Mouse (Mus musculus): ENCODE data around the gene Eif2b4. TPM values are rescaled to one million over a fixed set of nuclear protein-coding genes. Genes with fewer than 3 reads are reported as not detected.

Eif2b4 gene
- polyA plus RNA-seq, 1 experiment from 2014 or later: 65.0 TPM

DNA sequence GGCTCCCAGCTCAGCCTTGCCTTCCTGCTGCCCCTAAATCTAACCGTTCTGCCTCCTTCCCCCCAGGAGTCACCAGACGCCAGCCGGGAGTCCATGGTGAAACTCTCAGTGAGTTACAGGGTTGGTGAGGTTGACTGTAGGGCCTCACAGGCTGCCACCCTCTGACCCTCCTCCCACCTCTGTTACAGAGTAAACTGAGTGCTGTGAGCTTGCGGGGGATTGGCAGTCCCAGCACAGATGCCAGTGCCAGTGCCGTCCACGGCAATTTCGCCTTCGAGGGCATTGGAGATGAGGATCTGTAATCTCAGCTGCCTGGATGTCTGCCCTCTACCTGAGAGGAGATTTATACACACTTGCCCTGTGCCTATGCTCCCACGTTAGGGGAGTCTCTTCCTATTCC, 4.9 kb upstream of the Eif2b4 start:
- Histone ChIP-seq H3K9me3 (peaks cover 5% of the 10 kb centered on the region), H3K4me2 (no peak overlapping the region), H3K27me3 (no peaks in the 10 kb centered on the region), H3K4me3 (replicated peaks) (no peak overlapping the region), H3K9ac (no peak overlapping the region), H3K36me3 (replicated peaks) (peaks cover 69% of the 10 kb centered on the region), H3K4me1 (peaks cover 36% of the 10 kb centered on the region), H3K27ac (no peak overlapping the region)
- no peak for ATAC-seq (ENCODE audit: low FRiP score)
- 84% methylated on average over 9 of the region's 9 CpGs for WGBS

GRCm38 (mm10) chr5:31197072-31197471, 3.8 kb upstream of the Eif2b4 start:
- no peak for ATAC-seq (ENCODE audit: low FRiP score)
- Histone ChIP-seq H3K9me3 (peaks cover 5% of the 10 kb centered on the region), H3K4me3 (replicated peaks) (no peak overlapping the region), H3K9ac (no peak overlapping the region), H3K27ac (no peak overlapping the region), H3K27me3 (no peaks in the 10 kb centered on the region), H3K4me2 (no peak overlapping the region), H3K4me1 (peaks cover 33% of the 10 kb centered on the region), H3K36me3 (replicated peaks) (peaks cover 64% of the 10 kb centered on the region)
- WGBS: 92% methylated on average over 12 of the region's 12 CpGs

DNA sequence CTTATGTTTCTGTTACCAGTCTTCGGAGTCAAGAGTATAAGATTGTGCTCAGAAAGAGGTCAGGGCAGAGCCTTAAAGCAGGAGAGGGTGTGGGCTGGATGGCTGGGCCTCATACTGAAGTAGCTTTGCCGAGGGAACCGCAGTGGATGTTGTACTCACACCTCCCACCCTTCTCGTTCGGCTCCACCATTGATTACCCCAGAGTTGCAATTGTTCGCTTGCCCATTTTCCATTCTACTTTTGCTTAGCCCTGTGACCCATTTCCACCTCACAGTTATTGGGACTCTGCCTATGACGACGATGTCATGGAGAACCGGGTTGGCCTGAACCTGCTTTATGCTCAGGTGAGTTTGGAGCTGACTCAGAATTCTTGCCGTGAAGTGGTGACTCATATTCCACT, 3.0 kb upstream of the Eif2b4 start:
- Histone ChIP-seq H3K4me2 (no peak overlapping the region), H3K4me1 (peaks cover 38% of the 10 kb centered on the region), H3K27ac (no peak overlapping the region), H3K27me3 (no peaks in the 10 kb centered on the region), H3K9ac (no peak overlapping the region), H3K36me3 (replicated peaks) (peaks cover 64% of the 10 kb centered on the region), H3K4me3 (replicated peaks) (no peak overlapping the region), H3K9me3 (peaks cover 5% of the 10 kb centered on the region)
- 91% methylated on average over 10 of the region's 10 CpGs for WGBS
- ATAC-seq (ENCODE audit: low FRiP score): no peak

- Histone ChIP-seq H3K4me1 (peaks cover 33% of the 10 kb centered on the region), H3K9ac (no peak overlapping the region), H3K4me2 (no peak overlapping the region), H3K4me3 (replicated peaks) (no peak overlapping the region), H3K36me3 (replicated peaks) (peaks cover 67% of the 10 kb centered on the region), H3K9me3 (peaks cover 5% of the 10 kb centered on the region), H3K27me3 (no peaks in the 10 kb centered on the region), H3K27ac (no peak overlapping the region)
- WGBS: 94% methylated on average over 4 of the region's 4 CpGs
- ATAC-seq (ENCODE audit: low FRiP score): no peak
These were observed 2.4 kb upstream of the Eif2b4 start for GRCm38 (mm10) chr5:31195671-31196070.

DNA sequence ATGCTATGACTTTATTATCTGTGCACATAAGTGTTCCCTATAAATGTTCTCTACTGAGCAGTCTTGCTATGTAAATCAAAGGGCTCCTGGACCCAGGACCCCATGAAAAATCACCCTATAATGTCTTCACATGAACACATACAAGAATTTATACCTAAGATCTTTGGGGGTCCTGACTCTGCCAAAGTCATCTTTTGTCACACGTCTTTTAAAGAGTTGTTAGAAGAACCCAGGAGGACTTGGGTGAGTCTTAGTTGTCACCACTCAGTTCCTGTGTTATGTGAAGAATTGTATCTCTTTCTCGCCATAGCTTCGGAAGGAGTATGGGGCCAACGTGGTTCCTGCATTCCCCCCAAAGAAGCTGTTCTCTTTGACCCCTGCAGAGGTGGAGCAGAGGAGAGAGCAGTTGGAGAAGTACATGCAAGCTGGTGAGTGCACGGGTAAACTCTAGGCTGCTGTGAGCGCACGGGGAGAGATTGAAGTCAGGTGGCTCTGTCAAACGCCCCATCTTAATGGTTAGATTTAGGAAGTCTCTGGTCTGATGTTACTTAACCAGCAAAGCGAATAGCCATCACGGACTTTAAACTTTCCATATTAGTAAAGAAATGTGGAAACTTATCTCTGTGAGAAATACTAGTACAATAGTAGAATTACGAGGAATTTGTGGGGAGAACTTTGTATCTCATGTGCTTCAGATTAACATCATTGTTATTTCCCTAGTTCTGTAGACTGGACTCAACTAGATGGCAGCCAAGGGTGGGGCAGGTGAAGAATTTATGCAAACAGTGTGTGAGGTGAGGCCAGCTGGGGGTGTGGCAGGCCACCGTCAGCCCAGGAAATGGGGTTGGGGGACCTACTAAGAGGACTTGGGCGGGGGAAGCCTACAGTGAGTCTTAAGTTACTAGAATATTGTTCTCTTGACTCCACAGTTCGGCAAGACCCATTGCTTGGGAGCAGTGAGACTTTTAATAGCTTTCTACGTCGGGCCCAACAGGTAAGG, 1.6 kb upstream of the Eif2b4 start:
- 92% methylated on average over 16 of the region's 16 CpGs for WGBS

DNA sequence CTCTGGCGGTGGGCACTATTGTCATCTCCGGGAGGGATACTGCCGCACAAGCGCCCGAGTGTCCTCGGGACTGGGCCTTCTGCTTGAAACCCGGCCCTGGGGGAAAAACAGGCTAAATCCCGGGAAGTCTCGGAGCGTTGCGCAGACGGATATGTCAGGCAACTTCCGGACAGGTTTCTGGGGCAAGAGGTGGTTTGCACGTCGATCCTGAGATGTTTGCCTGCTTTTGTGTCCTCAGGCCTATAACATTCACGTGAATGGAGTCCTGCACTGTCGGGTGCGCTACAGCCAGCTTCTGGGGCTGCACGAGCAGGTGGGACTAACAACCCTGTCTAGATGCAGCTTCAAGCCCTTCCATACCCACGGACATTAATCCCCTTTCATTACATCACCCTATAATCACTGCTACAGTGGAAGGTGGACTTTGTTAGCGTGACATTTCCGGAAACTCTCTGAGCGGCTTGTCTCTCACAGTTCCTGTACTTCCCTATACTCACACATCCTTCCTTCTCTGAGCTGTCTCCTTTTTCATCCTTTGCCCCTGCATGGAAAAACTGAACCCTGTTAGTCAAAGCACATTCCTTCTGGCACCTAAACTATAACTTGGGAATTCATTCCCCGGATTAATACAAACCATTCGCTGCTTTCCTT, 526 bp upstream of the Eif2b4 start:
- Histone ChIP-seq H3K36me3 (replicated peaks) (peaks cover 65% of the 10 kb centered on the region), H3K27ac (peak overlapping the region; percentile 80), H3K4me2 (peak overlapping the region; percentile 94), H3K4me1 (peaks cover 25% of the 10 kb centered on the region), H3K9me3 (no peaks in the 10 kb centered on the region), H3K27me3 (no peaks in the 10 kb centered on the region), H3K9ac (peak overlapping the region; percentile 92), H3K4me3 (replicated peaks) (peak overlapping the region; percentile 88)
- ATAC-seq (ENCODE audit: low FRiP score): no peak
- 14% methylated on average over 25 of the region's 25 CpGs for WGBS

More for the DNA sequence above, 1.6 kb upstream of the Eif2b4 start:
- no peak for ATAC-seq (ENCODE audit: low FRiP score)
- no peaks in the 10 kb centered on the region for H3K9me3 ChIP-seq
- H3K27ac ChIP-seq: no peak overlapping the region
- H3K27me3 ChIP-seq: no peaks in the 10 kb centered on the region
- H3K4me1 ChIP-seq: peaks cover 25% of the 10 kb centered on the region
- H3K4me2 ChIP-seq: peak overlapping the region; percentile 94
- 0 out of 2 replicates have a peak overlapping the region, but pooled peaks have one; percentile 92 for H3K9ac ChIP-seq
- no peak overlapping the region for H3K4me3 ChIP-seq (replicated peaks)
- peaks cover 67% of the 10 kb centered on the region for H3K36me3 ChIP-seq (replicated peaks)

GRCm38 (mm10) chr5:31192045-31192938, 938 bp downstream of the Eif2b4 start:
- ATAC-seq (ENCODE audit: low FRiP score): no peak; the same call in 1 of the 2 replicates
- Histone ChIP-seq H3K27me3 (no peaks in the 10 kb centered on the region), H3K4me2 (peak overlapping the region; percentile 94), H3K27ac (peak overlapping the region; percentile 79), H3K4me3 (replicated peaks) (peak overlapping the region; percentile 88), H3K4me1 (peaks cover 25% of the 10 kb centered on the region), H3K36me3 (replicated peaks) (peaks cover 65% of the 10 kb centered on the region), H3K9me3 (no peaks in the 10 kb centered on the region), H3K9ac (peak overlapping the region; percentile 92)
- 17% methylated on average over 42 of the region's 42 CpGs for WGBS

DNA sequence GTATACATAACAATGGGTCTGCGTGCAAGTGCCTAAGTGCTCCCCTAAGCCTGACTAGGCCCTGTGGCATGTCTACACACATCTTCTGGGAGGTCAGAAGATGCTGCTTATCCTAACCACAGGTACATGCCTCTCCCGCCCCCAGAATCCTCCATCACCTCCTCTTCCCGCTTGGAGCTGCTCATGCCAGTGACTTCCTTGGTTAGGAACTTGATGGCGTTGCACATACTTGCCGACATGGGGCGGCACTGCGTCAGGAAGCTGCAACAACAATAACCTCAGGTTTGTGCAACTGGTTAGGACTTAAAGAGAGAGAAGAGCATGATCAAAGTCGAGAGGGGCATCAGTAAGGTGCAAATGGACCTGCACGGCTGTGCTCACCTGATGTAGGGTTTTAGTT, 3.0 kb downstream of the Eif2b4 start:
- Histone ChIP-seq H3K27ac (no peak overlapping the region), H3K27me3 (no peaks in the 10 kb centered on the region), H3K4me1 (peaks cover 25% of the 10 kb centered on the region), H3K4me3 (replicated peaks) (no peak overlapping the region), H3K9ac (no peak overlapping the region), H3K4me2 (no peak overlapping the region), H3K36me3 (replicated peaks) (peaks cover 50% of the 10 kb centered on the region), H3K9me3 (no peaks in the 10 kb centered on the region)
- WGBS: 91% methylated on average over 9 of the region's 9 CpGs
- ATAC-seq (ENCODE audit: low FRiP score): no peak

GRCm38 (mm10) chr5:31188223-31188840, 4.9 kb downstream of the Eif2b4 start:
- ATAC-seq (ENCODE audit: low FRiP score): no peak
- Histone ChIP-seq H3K9me3 (no peaks in the 10 kb centered on the region), H3K27me3 (no peaks in the 10 kb centered on the region), H3K9ac (no peak overlapping the region), H3K27ac (no peak overlapping the region), H3K36me3 (replicated peaks) (peaks cover 42% of the 10 kb centered on the region), H3K4me1 (peaks cover 14% of the 10 kb centered on the region), H3K4me2 (no peak overlapping the region), H3K4me3 (replicated peaks) (no peak overlapping the region)
- WGBS: 77% methylated on average over 4 of the region's 4 CpGs

- Histone ChIP-seq H3K27me3 (no peaks in the 10 kb centered on the region), H3K4me2 (no peak overlapping the region), H3K27ac (no peak overlapping the region), H3K9me3 (no peaks in the 10 kb centered on the region), H3K4me3 (replicated peaks) (no peak overlapping the region), H3K36me3 (replicated peaks) (peaks cover 20% of the 10 kb centered on the region), H3K9ac (no peak overlapping the region), H3K4me1 (peaks cover 10% of the 10 kb centered on the region; the same call in 1 of the 2 replicates)
- WGBS: 63% methylated on average over 4 of the region's 4 CpGs
- no peak for ATAC-seq (ENCODE audit: low FRiP score)
These were observed 9.6 kb downstream of the Eif2b4 start for GRCm38 (mm10) chr5:31183678-31184077.

GRCm38 (mm10) chr5:31181183-31181770, 12.0 kb downstream of the Eif2b4 start:
- H3K36me3 ChIP-seq (replicated peaks): 0 out of 2 replicates have a peak, but pooled peaks cover 3% of the 10 kb centered on the region
- no peaks in the 10 kb centered on the region for H3K27me3 ChIP-seq
- no peak overlapping the region for H3K27ac ChIP-seq
- 90% methylated on average over 9 of the region's 9 CpGs for WGBS
- no peak overlapping the region for H3K4me3 ChIP-seq (replicated peaks)
- H3K4me2 ChIP-seq: no peak overlapping the region
- ATAC-seq (ENCODE audit: low FRiP score): no peak
- H3K9ac ChIP-seq: no peak overlapping the region
- H3K9me3 ChIP-seq: no peaks in the 10 kb centered on the region
- H3K4me1 ChIP-seq: peaks cover 20% of the 10 kb centered on the region

Measured in forebrain, embryonic 12.5 days (tissue).